Mouse (Mus musculus) inflammation-experienced regulatory T-cells, adult 16 weeks (primary cell): ENCODE measurements around the gene Ahsa1. TPM values are rescaled to one million over a fixed set of nuclear protein-coding genes. Genes with fewer than 3 reads are reported as not detected.

Experiments
- polyA plus RNA-seq: library from polyadenylated mRNA; unstranded; fragments of 100-300 nt; shearing (Covaris generic); gene quantifications from one replicate; pipeline ENCODE4 v1.2.1, GENCODE M21; 2017

Gene Ahsa1
- 183 TPM for polyA plus RNA-seq

DNA sequence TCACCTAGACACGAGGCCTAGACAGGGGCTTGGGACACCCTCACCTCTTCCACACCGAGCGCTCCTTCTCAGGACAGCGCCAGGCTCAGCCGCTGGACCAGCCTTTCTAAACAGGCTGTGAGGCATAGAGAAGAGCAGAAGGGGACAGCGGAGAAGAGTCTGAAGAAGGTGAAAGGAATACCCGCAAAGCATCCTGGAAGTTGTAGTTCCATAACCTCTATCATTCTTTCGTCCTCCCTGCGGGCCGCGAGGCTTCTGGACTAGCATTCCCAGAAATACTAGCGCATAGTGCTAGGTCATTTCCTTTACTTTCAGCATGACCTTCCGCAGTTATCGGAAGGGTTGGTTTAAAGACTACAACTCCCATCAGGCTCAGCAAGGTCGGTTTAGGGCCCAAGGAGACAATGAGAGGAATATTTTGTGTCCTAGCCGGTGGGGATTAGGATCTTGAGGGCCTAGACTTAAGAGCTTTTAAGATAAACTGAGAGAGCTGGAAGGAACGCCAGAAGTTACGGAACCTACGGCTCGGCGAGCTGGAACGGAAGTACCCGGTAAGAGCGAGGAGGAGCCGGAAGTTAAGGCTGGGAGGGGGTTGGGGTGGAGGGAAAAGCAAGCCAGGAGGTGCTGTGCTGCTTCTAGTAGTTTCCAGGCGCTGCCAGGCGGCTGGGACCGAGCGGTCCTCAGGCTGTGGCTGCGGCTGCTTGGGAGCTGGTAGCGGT, at the start of gene Ahsa1, which contains the start of gene Vipas39:
Gene Ahsa1 (plus strand): TSS at position 372 of the 719 bp plus-strand sequence.
Gene Vipas39 (minus strand): TSS at position 149 of the 719 bp plus-strand sequence.

DNA sequence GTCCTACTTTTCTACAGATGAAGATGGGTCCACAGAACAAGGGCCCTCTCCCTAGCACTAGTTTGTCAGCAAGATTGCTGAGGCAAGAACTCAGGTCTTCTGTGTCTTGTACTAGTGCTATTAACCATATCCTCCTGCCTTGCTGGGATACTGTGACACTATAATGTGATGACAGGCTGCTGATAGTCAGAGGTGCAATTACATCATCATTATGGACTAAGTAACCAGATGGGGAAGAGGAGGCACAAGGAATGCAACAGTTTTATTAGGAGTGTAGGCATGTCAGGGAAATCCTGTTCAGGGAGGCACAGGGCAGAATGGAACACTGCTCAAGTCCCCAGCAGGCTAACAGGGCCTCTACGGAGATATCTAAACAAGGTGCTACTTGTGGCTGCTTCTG, 27.6 kb upstream of the Ahsa1 start, which contains the start of gene Noxred1:
Gene Noxred1 (minus strand): TSS at position 101 of the 400 bp plus-strand sequence.

DNA sequence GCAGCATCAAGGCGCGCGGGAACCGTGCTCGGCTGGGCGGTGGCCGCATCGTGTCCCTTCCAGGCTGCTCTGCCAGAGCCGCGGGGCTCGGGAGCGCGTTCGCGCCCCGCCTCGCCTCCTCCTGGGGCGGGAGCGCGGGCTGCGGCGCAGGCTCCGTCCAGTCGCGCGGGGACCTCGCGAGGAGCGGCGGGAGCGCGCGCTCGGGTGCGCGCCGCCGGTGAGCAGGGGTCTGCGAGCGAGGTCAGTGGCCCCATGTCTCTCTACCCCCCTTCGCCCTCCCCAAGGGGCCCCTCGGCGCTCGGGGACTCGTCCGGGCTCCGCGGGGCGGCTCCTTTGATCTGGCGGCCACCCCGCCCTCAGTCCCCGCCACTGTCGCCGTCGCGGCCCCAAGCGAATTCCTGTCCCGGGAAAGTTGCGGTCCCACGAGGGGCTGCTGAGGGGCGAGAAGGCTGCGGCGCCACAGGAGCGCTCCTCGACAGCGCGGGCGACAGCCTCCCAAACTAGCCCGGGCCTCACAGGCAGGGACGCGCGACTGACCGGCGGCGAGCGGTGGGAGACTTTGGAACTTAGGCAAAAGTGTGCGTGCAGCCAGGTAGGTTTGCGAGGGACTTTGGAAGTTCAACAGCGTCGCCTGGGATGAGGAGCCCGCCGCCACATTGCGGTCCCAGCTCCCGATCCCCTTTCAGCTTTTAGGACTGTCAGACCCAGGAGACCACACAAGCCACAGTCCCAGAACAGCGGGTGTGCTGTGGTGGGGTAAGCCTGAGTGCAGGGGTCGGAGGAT, 33.6 kb downstream of the Ahsa1 start, which contains the start of gene Ism2:
Gene Ism2 (minus strand): TSS at position 49 of the 784 bp plus-strand sequence.

Other genes with a start within 250 kb of the Ahsa1 start
- 2.1 TPM for gene Tmem63c, start 245.1 kb upstream of the Ahsa1 start, polyA plus RNA-seq
- not detected for gene Ngb, start 163.9 kb upstream of the Ahsa1 start, polyA plus RNA-seq
- gene Gstz1, start 119.3 kb upstream of the Ahsa1 start, polyA plus RNA-seq: 14.0 TPM
- gene Pomt2, start 118.5 kb upstream of the Ahsa1 start, polyA plus RNA-seq: 6.8 TPM
- 3.3 TPM for gene Samd15, start 66.8 kb upstream of the Ahsa1 start, polyA plus RNA-seq
- 7.9 TPM for gene Tmed8, start 66.0 kb upstream of the Ahsa1 start, polyA plus RNA-seq
- 1.3 TPM for gene Noxred1, start 27.7 kb upstream of the Ahsa1 start, polyA plus RNA-seq
- gene Vipas39, start 223 bp upstream of the Ahsa1 start, polyA plus RNA-seq: 43.5 TPM
- not detected for gene Ism2, start 33.2 kb downstream of the Ahsa1 start, polyA plus RNA-seq
- gene Sptlc2, start 121.9 kb downstream of the Ahsa1 start, polyA plus RNA-seq: 133 TPM
- gene Slirp, start 177.4 kb downstream of the Ahsa1 start, polyA plus RNA-seq: 78.4 TPM
- 84.3 TPM for gene Alkbh1, start 177.5 kb downstream of the Ahsa1 start, polyA plus RNA-seq
- gene Snw1, start 205.8 kb downstream of the Ahsa1 start, polyA plus RNA-seq: 215 TPM
- gene Gm5788, start 228.2 kb downstream of the Ahsa1 start, polyA plus RNA-seq: not detected
- not detected for gene Gm8300, start 247.8 kb downstream of the Ahsa1 start, polyA plus RNA-seq